Mouse (Mus musculus) CH12.LX (cell line): ENCODE results near the gene Nwd2. TPM values are rescaled to one million over a fixed set of nuclear protein-coding genes. Genes with fewer than 3 reads are reported as not detected.

ENCODE experiments used
- DNase-seq: peaks from one replicate; pipeline ENCODE4 v3.0.0-alpha.2; 2013; ENCODE audit errors: extremely low read depth
- H3K27ac ChIP-seq: 2 replicates; pipeline ENCODE4 v1.5.1; 2012; ENCODE audit warnings: low read depth, mild to moderate bottlenecking, control low read depth, moderate library complexity; ENCODE audit not compliant: insufficient read depth
- H3K27me3 ChIP-seq: replicated peaks from 2 replicates; pipeline ENCODE3; 2012; ENCODE audit warnings: inconsistent platforms
- H3K36me3 ChIP-seq, 2 experiments: replicated peaks in 1 of 2; 2 replicates each; pipeline versions ENCODE3 to v1.6.1; 2012; ENCODE audit warnings: inconsistent platforms in 1 of 2, low read length in 1 of 2, mild to moderate bottlenecking in 1 of 2, mixed read lengths in 1 of 2, moderate library complexity in 1 of 2; ENCODE audit not compliant: control insufficient read depth in 1 of 2, insufficient read depth in 1 of 2
- H3K4me1 ChIP-seq, 2 experiments: 2 replicates each; pipeline ENCODE4 v1.6.1; 2012; ENCODE audit warnings: inconsistent platforms in 1 of 2, moderate library complexity in 1 of 2; ENCODE audit not compliant: insufficient read depth in 2 of 2, control insufficient read depth in 1 of 2
- H3K4me2 ChIP-seq: 2 replicates; pipeline ENCODE4 v1.6.1; 2012; ENCODE audit warnings: low read depth, mild to moderate bottlenecking, control low read depth; ENCODE audit not compliant: poor library complexity, insufficient read depth, severe bottlenecking
- H3K4me3 ChIP-seq, 3 experiments: fragments of 150-350 bp in 1 of 3; sonication (generic) in 1 of 3; replicated peaks in 1 of 3; 2 replicates each; pipeline versions ENCODE3 to v1.5.1; 2011 to 2012; ENCODE audit warnings: low read depth in 2 of 3, low read length in 2 of 3, mild to moderate bottlenecking in 2 of 3, moderate library complexity in 2 of 3, control low read depth in 1 of 3, improper control_type of control experiment in 1 of 3, inconsistent platforms in 1 of 3, mixed read lengths in 1 of 3; ENCODE audit not compliant: poor library complexity in 1 of 3
- H3K79me2 ChIP-seq: replicated peaks from 2 replicates; pipeline ENCODE4 v1.6.1; 2012; ENCODE audit warnings: mild to moderate bottlenecking, moderate library complexity; ENCODE audit not compliant: control insufficient read depth, poor library complexity, insufficient read depth, severe bottlenecking; ENCODE audit errors: extremely low read depth
- H3K9ac ChIP-seq: 2 replicates; pipeline ENCODE4 v1.6.1; 2012; ENCODE audit warnings: low read depth, mild to moderate bottlenecking, control low read depth, moderate library complexity; ENCODE audit not compliant: insufficient read depth
- H3K9me3 ChIP-seq: replicated peaks from 2 replicates; pipeline ENCODE3; 2012; ENCODE audit warnings: low read length, inconsistent platforms, mixed read lengths
- BHLHE40 ChIP-seq: IDR thresholded peaks from 2 replicates; pipeline ENCODE4 v1.6.1; 2011; ENCODE audit warnings: mild to moderate bottlenecking, low read depth, low read length, improper control_type of control experiment
- CHD1 ChIP-seq: IDR thresholded peaks from 2 replicates; pipeline ENCODE4 v1.6.1; 2012; ENCODE audit warnings: low read depth, low read length, improper control_type of control experiment, inconsistent platforms
- CHD2 ChIP-seq: IDR thresholded peaks from 2 replicates; pipeline ENCODE4 v1.6.1; 2011; ENCODE audit warnings: low read length, improper control_type of control experiment
- E2F4 ChIP-seq: IDR thresholded peaks from 2 replicates; pipeline ENCODE4 v1.6.1; 2011; ENCODE audit warnings: low read depth, low read length, improper control_type of control experiment; ENCODE audit not compliant: insufficient replicate concordance
- EP300 ChIP-seq: IDR thresholded peaks from 2 replicates; pipeline ENCODE4 v1.6.1; 2011; ENCODE audit warnings: low read length, improper control_type of control experiment
- ETS1 ChIP-seq: conservative IDR thresholded peaks from 2 replicates; pipeline ENCODE4 v1.6.1; 2012; ENCODE audit warnings: low read depth, mild to moderate bottlenecking, inconsistent platforms, low read length, improper control_type of control experiment, moderate library complexity
- GABPA ChIP-seq: IDR thresholded peaks from 2 replicates; pipeline ENCODE4 v1.6.1; 2012; ENCODE audit warnings: low read depth, low read length, improper control_type of control experiment, inconsistent platforms; ENCODE audit not compliant: insufficient replicate concordance
- HCFC1 ChIP-seq: IDR thresholded peaks from 2 replicates; pipeline ENCODE4 v1.6.1; 2012; ENCODE audit warnings: low read depth, mild to moderate bottlenecking, inconsistent platforms, low read length, improper control_type of control experiment
- JUND ChIP-seq: conservative IDR thresholded peaks from 2 replicates; pipeline ENCODE4 v1.6.1; 2011; ENCODE audit warnings: low read depth, low read length, improper control_type of control experiment
- KAT2A ChIP-seq: IDR thresholded peaks from 2 replicates; pipeline ENCODE4 v1.6.1; 2012; ENCODE audit warnings: low read length, improper control_type of control experiment, inconsistent platforms; ENCODE audit not compliant: insufficient replicate concordance
- MAX ChIP-seq: IDR thresholded peaks from 2 replicates; pipeline ENCODE4 v1.6.1; 2011; ENCODE audit warnings: low read length, improper control_type of control experiment
- MXI1 ChIP-seq: IDR thresholded peaks from 2 replicates; pipeline ENCODE4 v1.6.1; 2011; ENCODE audit warnings: mild to moderate bottlenecking, low read depth, low read length, improper control_type of control experiment
- MYC ChIP-seq: IDR thresholded peaks from 2 replicates; pipeline ENCODE4 v1.6.1; 2011; ENCODE audit warnings: low read depth, mild to moderate bottlenecking, improper control_type of control experiment, low read length
- NELFE ChIP-seq: IDR thresholded peaks from 2 replicates; pipeline ENCODE4 v1.6.1; 2011; ENCODE audit warnings: low read depth, low read length, improper control_type of control experiment
- POLR2A ChIP-seq: IDR thresholded peaks from 2 replicates; pipeline ENCODE4 v1.6.1; 2011; ENCODE audit warnings: low read depth, mild to moderate bottlenecking, improper control_type of control experiment, low read length
- RAD21 ChIP-seq: IDR thresholded peaks from 2 replicates; pipeline ENCODE4 v1.6.1; 2011; ENCODE audit warnings: low read depth, mild to moderate bottlenecking, low read length, improper control_type of control experiment, moderate library complexity
- SIN3A ChIP-seq: IDR thresholded peaks from 2 replicates; pipeline ENCODE4 v1.6.1; 2012; ENCODE audit warnings: low read length, improper control_type of control experiment, inconsistent platforms
- SMC3 ChIP-seq: IDR thresholded peaks from 2 replicates; pipeline ENCODE4 v1.6.1; 2011; ENCODE audit warnings: low read depth, low read length, improper control_type of control experiment
- TBP ChIP-seq: conservative IDR thresholded peaks from 2 replicates; pipeline ENCODE4 v1.6.1; 2011; ENCODE audit warnings: low read depth, low read length, improper control_type of control experiment
- UBTF ChIP-seq: IDR thresholded peaks from 2 replicates; pipeline ENCODE4 v1.6.1; 2012; ENCODE audit warnings: low read depth, mild to moderate bottlenecking, inconsistent platforms, low read length, improper control_type of control experiment, moderate library complexity
- USF1 ChIP-seq: IDR thresholded peaks from 2 replicates; pipeline ENCODE4 v1.6.1; 2014; ENCODE audit warnings: low read depth, mild to moderate bottlenecking, inconsistent platforms, low read length, improper control_type of control experiment
- ZC3H11A ChIP-seq: IDR thresholded peaks from 2 replicates; pipeline ENCODE4 v1.6.1; 2012; ENCODE audit warnings: low read depth, mild to moderate bottlenecking, inconsistent platforms, low read length, improper control_type of control experiment
- ZKSCAN1 ChIP-seq: IDR thresholded peaks from 2 replicates; pipeline ENCODE4 v1.6.1; 2012; ENCODE audit warnings: low read depth, inconsistent platforms, low read length, improper control_type of control experiment, borderline replicate concordance
- dilution Hi-C: fragments of 300-500 bp; cut with MboI; formaldehyde crosslinking; loops from 2 replicates; pipeline ENCODE4 v1.14.3; 2020; ENCODE audit warnings: low sequenced_read_pairs; ENCODE audit not compliant: extremely low pct_unique_long_range_greater_than_20kb, extremely low pct_ligation_motif_present
- in situ Hi-C: fragments of 300-500 bp; cut with MboI; formaldehyde crosslinking; loops from 3 replicates; pipeline ENCODE4 v1.14.3; 2019; ENCODE audit warnings: low sequenced_read_pairs, low pct_ligation_motif_present, low pct_unique_long_range_greater_than_20kb, mixed read lengths
- polyA plus RNA-seq: library from polyadenylated mRNA; unstranded; fragments of >175 nt; gene quantifications from 2 replicates; pipeline ENCODE4 v1.2.1, GENCODE M21; 2012; ENCODE audit warnings: low read depth; ENCODE audit not compliant: insufficient read length
- total RNA-seq, 2 experiments: library from RNA; depleted of rRNA; stranded (reverse); fragments of 300-350 nt in 1 of 2; fragments of >200 nt in 1 of 2; gene quantifications; 2 replicates each; pipeline ENCODE4 v1.2.3; 2012 to 2014

Gene Nwd2
- not detected in 2 replicates for total RNA-seq (2012; rRNA removed)
- total RNA-seq (2014; rRNA removed): not detected in 2 replicates
- not detected in 2 replicates for polyA plus RNA-seq

DNA sequence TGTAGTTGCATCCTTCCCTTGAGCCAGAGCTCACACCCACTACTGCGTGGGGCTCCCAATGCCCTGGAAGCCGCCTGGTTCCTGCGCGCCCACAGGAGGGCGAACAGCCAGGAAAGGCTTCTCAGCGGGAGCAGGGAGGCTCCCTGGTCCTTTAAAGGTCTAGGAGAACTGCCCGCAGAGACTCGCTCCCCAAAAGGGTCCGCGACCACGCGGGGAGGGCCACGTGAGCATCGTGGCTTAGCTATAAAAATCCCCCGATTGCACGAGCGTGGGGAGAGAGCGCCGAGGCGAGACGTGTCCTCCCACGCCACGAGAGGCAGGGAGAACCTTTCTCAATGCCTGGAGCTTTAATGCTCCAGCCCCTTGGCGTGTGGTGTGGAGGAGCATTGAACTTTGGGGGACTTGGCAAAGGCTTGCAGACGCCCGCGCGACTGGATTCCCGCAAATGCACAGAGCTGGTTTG, at the start of gene Nwd2:
Gene Nwd2, plus strand, starts transcription at position 33 of the 463 bp plus-strand sequence.
- no peak for TF ChIP-seq MAX
- no peak for TF ChIP-seq KAT2A
- no peak for TF ChIP-seq HCFC1
- TF ChIP-seq NELFE: no peak
- TF ChIP-seq JUND: no peak
- no peak for TF ChIP-seq ZC3H11A
- TF ChIP-seq CHD2: no peak
- no peak for TF ChIP-seq ZKSCAN1
- TF ChIP-seq BHLHE40: no peak
- TF ChIP-seq UBTF: no peak
- TF ChIP-seq EP300: no peak
- no peak for TF ChIP-seq GABPA
- no peak for TF ChIP-seq CHD1
- no peak for TF ChIP-seq MYC
- no peak for TF ChIP-seq RAD21
- TF ChIP-seq MXI1: no peak
- Histone ChIP-seq H3K79me2 (no peaks in the 10 kb centered on the region), H3K9ac (no peak within 1 kb of the TSS), H3K9me3 (peaks cover 8% of the 10 kb centered on the region), H3K27me3 (no peaks in the 10 kb centered on the region), H3K36me3 (no peaks in the 10 kb centered on the region), H3K27ac (no peak within 1 kb of the TSS), H3K4me2 (no peak within 1 kb of the TSS), H3K4me1 (no peaks in the 10 kb centered on the region), H3K4me3 (no peak within 1 kb of the TSS)
- DNase-seq: no peak
- in situ Hi-C loops (no loop called here), dilution Hi-C loops (no loop called here)

DNA sequence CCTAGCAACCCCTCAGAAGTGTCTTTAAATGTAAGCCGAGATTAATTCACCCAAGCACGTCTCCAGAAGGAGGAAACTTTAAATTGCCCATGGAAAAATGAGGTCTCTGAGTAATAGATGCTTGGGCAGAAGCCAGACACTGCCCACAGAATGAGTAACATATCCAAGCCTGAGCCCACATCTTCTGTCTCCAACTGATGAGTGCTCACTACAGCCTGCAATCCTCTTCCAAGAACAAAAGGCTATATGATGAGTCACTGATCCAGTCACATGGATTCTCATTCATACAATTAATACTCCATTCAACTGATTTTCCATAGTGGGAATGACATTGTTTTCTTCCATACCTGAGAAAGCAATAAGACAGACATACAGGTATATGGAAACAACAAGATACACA, 41.5 kb upstream of the Nwd2 start:
- dilution Hi-C loops: no loop called here
- Histone ChIP-seq H3K27ac (no peak overlapping the region), H3K79me2 (no peaks in the 10 kb centered on the region), H3K27me3 (no peaks in the 10 kb centered on the region), H3K36me3 (no peaks in the 10 kb centered on the region)
- DNase-seq: no peak
- TF ChIP-seq BHLHE40: no peak
- TF ChIP-seq E2F4: no peak
- TF ChIP-seq UBTF: no peak
- TF ChIP-seq USF1: no peak
- TF ChIP-seq GABPA: no peak
- TF ChIP-seq MYC: no peak
- TF ChIP-seq CHD1: no peak
- TF ChIP-seq SMC3: no peak
- TF ChIP-seq ETS1: no peak
- no peak for TF ChIP-seq SIN3A
- TF ChIP-seq TBP: no peak
- TF ChIP-seq NELFE: no peak
- TF ChIP-seq ZC3H11A: no peak
- TF ChIP-seq POLR2A: no peak
- no peak for TF ChIP-seq MXI1
- TF ChIP-seq, all 38 proteins: peak for 0
- Histone ChIP-seq H3K9me3 (no peaks in the 10 kb centered on the region), H3K4me1 (no peaks in the 10 kb centered on the region), H3K4me2 (no peak overlapping the region), H3K4me3 (no peak overlapping the region), H3K9ac (no peak overlapping the region)
- in situ Hi-C loops: no loop called here
